Mouse (Mus musculus) hindlimb bud, embryonic 11.5 days (tissue): ENCODE measurements at regions not wholly inside any gene's neighbourhood (a gene's known extent, or its start where the extent isn't known, plus 50 kb on each side); places are given as distances from the start of the nearest gene placed in this dataset.

Source experiments
- DNase-seq: peaks from one replicate; pipeline ENCODE4 v3.0.0-alpha.2; 2012; ENCODE audit warnings: low read depth, low spot score; ENCODE audit errors: extremely low spot score

GRCm38 (mm10) chr4:140324971-140325676 is 78.5 kb upstream of the Igsf21 start:
- DNase-seq: no peak

GRCm38 (mm10) chr4:140320120-140320921 is 73.7 kb upstream of the Igsf21 start:
- no peak for DNase-seq

GRCm38 (mm10) chr4:140312635-140313034 is 66.1 kb upstream of the Igsf21 start:
- DNase-seq: no peak

- no peak for DNase-seq
Observed at GRCm38 (mm10) chr4:140307481-140307880, 60.9 kb upstream of the Igsf21 start.

GRCm38 (mm10) chr4:140304960-140305359 is 58.4 kb upstream of the Igsf21 start:
- DNase-seq: no peak

GRCm38 (mm10) chr4:140301661-140302060 is 55.1 kb upstream of the Igsf21 start:
- DNase-seq: no peak

- DNase-seq: no peak
Observed at GRCm38 (mm10) chr4:140297912-140298620, 51.5 kb upstream of the Igsf21 start.
